Mouse (Mus musculus) thymus, postnatal 36 days (tissue): ENCODE measurements around the gene Vash2.

Experiments used
- DNase-seq, 2 experiments: peaks; one replicate each; pipeline ENCODE4 v3.0.0; 2022; ENCODE audit warnings: mixed read lengths in 2 of 2

Gene Vash2

GRCm38 (mm10) chr1:190919725-190920469 is 59.2 kb downstream of the Vash2 start:
- no peak for DNase-seq

GRCm38 (mm10) chr1:190918938-190919337 is 60.2 kb downstream of the Vash2 start:
- DNase-seq = no peak

- no peak for DNase-seq
These were observed 66.5 kb downstream of the Vash2 start for GRCm38 (mm10) chr1:190912623-190913022.

GRCm38 (mm10) chr1:190911415-190912123 is 67.5 kb downstream of the Vash2 start, which contains the start of gene Rps6kc1:
Gene Rps6kc1, minus strand, starts transcription at chr1:190911770.
- DNase-seq = peak; percentile 62 to 69

- no peak for DNase-seq
These were observed 68.3 kb downstream of the Vash2 start for GRCm38 (mm10) chr1:190910836-190911235.

GRCm38 (mm10) chr1:190904714-190905113 is 74.4 kb downstream of the Vash2 start:
- DNase-seq = no peak

- no peak for DNase-seq
These were observed 75.0 kb downstream of the Vash2 start for GRCm38 (mm10) chr1:190904136-190904535.

GRCm38 (mm10) chr1:190901082-190901481 is 78.0 kb downstream of the Vash2 start:
- DNase-seq = no peak

GRCm38 (mm10) chr1:190898899-190899575 is 80.1 kb downstream of the Vash2 start:
- no peak for DNase-seq

GRCm38 (mm10) chr1:190898186-190898585 is 80.9 kb downstream of the Vash2 start:
- no peak for DNase-seq
